Mouse (Mus musculus) forebrain, embryonic 11.5 days (tissue): ENCODE measurements around the gene Cldn12. TPM values are rescaled to one million over a fixed set of nuclear protein-coding genes. Genes with fewer than 3 reads are reported as not detected.

Experiments
- ATAC-seq: fragments of 200-750 bp; cut with Nextera tagmentation; replicated peaks from 2 replicates; pipeline ENCODE4 v1.8.0; 2017; ENCODE audit warnings: moderate TSS enrichment; ENCODE audit not compliant: low FRiP score
- DNase-seq: peaks from one replicate; pipeline ENCODE4 v3.0.0-alpha.2; 2017; ENCODE audit warnings: low spot score
- H3K27ac ChIP-seq: fragments of 300-500 bp; sonication (generic); 2 replicates; pipeline ENCODE4 v1.5.1; 2014; ENCODE audit warnings: low read depth, low read length
- H3K27me3 ChIP-seq: fragments of 300-500 bp; sonication (generic); 2 replicates; pipeline ENCODE4 v1.6.1; 2014; ENCODE audit warnings: mild to moderate bottlenecking, low read length, mixed read lengths; ENCODE audit not compliant: control insufficient read depth, insufficient read depth
- H3K36me3 ChIP-seq: fragments of 300-500 bp; sonication (generic); 2 replicates; pipeline ENCODE4 v1.6.1; 2014; ENCODE audit warnings: mild to moderate bottlenecking, low read length, moderate library complexity, mixed read lengths; ENCODE audit not compliant: control insufficient read depth, insufficient read depth
- H3K4me1 ChIP-seq: fragments of 300-500 bp; sonication (generic); replicated peaks from 2 replicates; pipeline ENCODE4 v1.6.1; 2014; ENCODE audit warnings: low read length, mixed read lengths; ENCODE audit not compliant: control insufficient read depth, insufficient read depth
- H3K4me2 ChIP-seq: fragments of 300-500 bp; sonication (generic); 2 replicates; pipeline ENCODE4 v1.6.1; 2014; ENCODE audit warnings: low read depth, mild to moderate bottlenecking, low read length, moderate library complexity, mixed read lengths; ENCODE audit not compliant: severe bottlenecking
- H3K4me3 ChIP-seq: fragments of 300-500 bp; sonication (generic); 2 replicates; pipeline ENCODE4 v1.5.1; 2014; ENCODE audit warnings: low read depth, low read length
- H3K9ac ChIP-seq: fragments of 300-500 bp; sonication (generic); 2 replicates; pipeline ENCODE4 v1.6.1; 2014; ENCODE audit warnings: low read length
- H3K9me3 ChIP-seq: fragments of 300-500 bp; sonication (generic); 2 replicates; pipeline ENCODE4 v1.6.1; 2016; ENCODE audit warnings: low read length, mixed read lengths; ENCODE audit not compliant: control insufficient read depth
- WGBS: fragments of 180-500 bp; shearing (Covaris S2); extraction: QIAGEN DNeasy Blood & Tissue Kit; methylation state at CpG from one replicate; pipeline ENCODE4 v1.1.7; 2014; 5-methylcytosine and 5-hydroxymethylcytosine counted together
- polyA plus RNA-seq: library from polyadenylated mRNA; unstranded; fragments of >200 nt; fragmentation: Nextera tagmentation; extraction: Ambion mirVana; gene quantifications from 2 replicates; pipeline ENCODE4 v1.2.1, GENCODE M21; 2014

The Cldn12 gene
- polyA plus RNA-seq, 1 experiment from 2014 or later, result 41.3 TPM

GRCm38 (mm10) chr5:5536131-5536530 is 21.4 kb upstream of the Cldn12 start:
- no peaks in the 10 kb centered on the region for H3K27me3 ChIP-seq
- no peak overlapping the region for H3K4me2 ChIP-seq
- H3K4me3 ChIP-seq, result no peak overlapping the region
- H3K9me3 ChIP-seq, result no peaks in the 10 kb centered on the region
- DNase-seq, result no peak
- H3K36me3 ChIP-seq, result peaks cover 5% of the 10 kb centered on the region; the same call in 1 of the 2 replicates
- H3K4me1 ChIP-seq, result no peaks in the 10 kb centered on the region
- no peak overlapping the region for H3K27ac ChIP-seq
- 88% methylated on average over 1 of the region's 1 CpGs for WGBS
- H3K9ac ChIP-seq, result no peak overlapping the region
- ATAC-seq, result no peak

GRCm38 (mm10) chr5:5533656-5534420 is 19.1 kb upstream of the Cldn12 start:
- Histone ChIP-seq H3K9me3 (no peaks in the 10 kb centered on the region), H3K27me3 (no peaks in the 10 kb centered on the region), H3K27ac (no peak overlapping the region), H3K4me3 (no peak overlapping the region), H3K9ac (no peak overlapping the region), H3K4me2 (no peak overlapping the region), H3K4me1 (no peaks in the 10 kb centered on the region), H3K36me3 (peaks cover 5% of the 10 kb centered on the region; the same call in 1 of the 2 replicates)
- 95% methylated on average over 3 of the region's 3 CpGs for WGBS
- ATAC-seq (no peak), DNase-seq (no peak)

- ATAC-seq, result no peak
- peaks cover 2% of the 10 kb centered on the region for H3K4me1 ChIP-seq
- no peak overlapping the region for H3K4me2 ChIP-seq
- no peaks in the 10 kb centered on the region for H3K36me3 ChIP-seq
- 77% methylated on average over 5 of the region's 5 CpGs for WGBS
- H3K9me3 ChIP-seq, result no peaks in the 10 kb centered on the region
- no peaks in the 10 kb centered on the region for H3K27me3 ChIP-seq
- no peak overlapping the region for H3K4me3 ChIP-seq
- H3K9ac ChIP-seq, result no peak overlapping the region
- no peak overlapping the region for H3K27ac ChIP-seq
- no peak for DNase-seq
These were observed 653 bp upstream of the Cldn12 start for GRCm38 (mm10) chr5:5515411-5515810.

GRCm38 (mm10) chr5:5511401-5511800 is 3.4 kb downstream of the Cldn12 start:
- Histone ChIP-seq H3K9ac (no peak overlapping the region), H3K9me3 (no peaks in the 10 kb centered on the region), H3K4me3 (no peak overlapping the region), H3K4me2 (no peak overlapping the region), H3K36me3 (no peaks in the 10 kb centered on the region; the same call in 1 of the 2 replicates), H3K27me3 (no peaks in the 10 kb centered on the region), H3K4me1 (peaks cover 12% of the 10 kb centered on the region), H3K27ac (no peak overlapping the region)
- ATAC-seq, result no peak
- WGBS, result 81% methylated on average over 3 of the region's 3 CpGs
- DNase-seq, result no peak

- Histone ChIP-seq H3K27me3 (no peaks in the 10 kb centered on the region), H3K9me3 (no peaks in the 10 kb centered on the region), H3K4me2 (no peak overlapping the region), H3K9ac (no peak overlapping the region), H3K36me3 (no peaks in the 10 kb centered on the region; the same call in 1 of the 2 replicates), H3K27ac (no peak overlapping the region), H3K4me3 (no peak overlapping the region), H3K4me1 (peaks cover 12% of the 10 kb centered on the region)
- no peak for ATAC-seq
- DNase-seq, result no peak
- 58% methylated on average over 5 of the region's 5 CpGs for WGBS
These were observed 3.8 kb downstream of the Cldn12 start for GRCm38 (mm10) chr5:5510989-5511388.

- WGBS, result 40% methylated on average over 10 of the region's 10 CpGs
These were observed 4.4 kb downstream of the Cldn12 start for GRCm38 (mm10) chr5:5510304-5510887.

GRCm38 (mm10) chr5:5508231-5508630 is 6.5 kb downstream of the Cldn12 start:
- Histone ChIP-seq H3K4me3 (no peak overlapping the region), H3K36me3 (no peaks in the 10 kb centered on the region; the same call in 1 of the 2 replicates), H3K27me3 (no peaks in the 10 kb centered on the region), H3K4me2 (no peak overlapping the region; the same call in 1 of the 2 replicates), H3K4me1 (peaks cover 12% of the 10 kb centered on the region), H3K9me3 (no peaks in the 10 kb centered on the region), H3K27ac (peak overlapping the region; percentile 14; the same call in 1 of the 2 replicates), H3K9ac (no peak overlapping the region)
- WGBS, result 82% methylated on average over 10 of the region's 10 CpGs
- ATAC-seq (peak; percentile 18; the same call in 1 of the 2 replicates), DNase-seq (no peak)

More at GRCm38 (mm10) chr5:5510304-5510887, 4.4 kb downstream of the Cldn12 start:
- H3K36me3 ChIP-seq, result no peaks in the 10 kb centered on the region; the same call in 1 of the 2 replicates
- H3K9ac ChIP-seq, result no peak overlapping the region
- DNase-seq, result no peak
- no peak for ATAC-seq
- no peak overlapping the region for H3K4me3 ChIP-seq
- H3K27ac ChIP-seq, result no peak overlapping the region
- H3K27me3 ChIP-seq, result no peaks in the 10 kb centered on the region
- H3K9me3 ChIP-seq, result no peaks in the 10 kb centered on the region
- no peak overlapping the region for H3K4me2 ChIP-seq
- H3K4me1 ChIP-seq, result peaks cover 12% of the 10 kb centered on the region

GRCm38 (mm10) chr5:5507701-5508225 is 7.0 kb downstream of the Cldn12 start:
- DNase-seq (peak; percentile 83), ATAC-seq (peak; percentile 85)
- H3K4me2 ChIP-seq, result peak overlapping the region; percentile 35; the same call in 1 of the 2 replicates
- WGBS, result 28% methylated on average over 20 of the region's 20 CpGs
- H3K27me3 ChIP-seq, result no peaks in the 10 kb centered on the region
- H3K9ac ChIP-seq, result no peak overlapping the region; the same call in 1 of the 2 replicates
- no peak overlapping the region for H3K4me3 ChIP-seq
- H3K9me3 ChIP-seq, result no peaks in the 10 kb centered on the region
- no peaks in the 10 kb centered on the region; the same call in 1 of the 2 replicates for H3K36me3 ChIP-seq
- H3K4me1 ChIP-seq, result peaks cover 12% of the 10 kb centered on the region
- peak overlapping the region; percentile 14; the same call in 1 of the 2 replicates for H3K27ac ChIP-seq
